Mouse (Mus musculus) cerebellum, adult 9-11 months (tissue): Measurements from ENCODE around the gene Dip2c.

ENCODE experiments used
- DNase-seq: peaks from one replicate; pipeline ENCODE4 v3.0.0; 2022

The Dip2c gene

GRCm38 (mm10) chr13:9684153-9684923, 408.0 kb downstream of the Dip2c start:
- peak; percentile 74 for DNase-seq

- DNase-seq, result peak; percentile 47
These were observed 409.9 kb downstream of the Dip2c start for GRCm38 (mm10) chr13:9686261-9686660.

GRCm38 (mm10) chr13:9686765-9687164, 410.4 kb downstream of the Dip2c start:
- DNase-seq, result peak; percentile 77

- no peak for DNase-seq
These were observed 413.0 kb downstream of the Dip2c start for GRCm38 (mm10) chr13:9689366-9689765.

GRCm38 (mm10) chr13:9692876-9693275, 416.5 kb downstream of the Dip2c start:
- no peak for DNase-seq

- no peak for DNase-seq
These were observed 418.3 kb downstream of the Dip2c start for GRCm38 (mm10) chr13:9694651-9695050.

GRCm38 (mm10) chr13:9695403-9695802, 419.1 kb downstream of the Dip2c start:
- DNase-seq, result no peak

GRCm38 (mm10) chr13:9695809-9696208, 419.5 kb downstream of the Dip2c start:
- DNase-seq, result no peak

- no peak for DNase-seq
These were observed 421.0 kb downstream of the Dip2c start for GRCm38 (mm10) chr13:9697340-9697739.

- DNase-seq, result no peak
These were observed 426.4 kb downstream of the Dip2c start for GRCm38 (mm10) chr13:9702615-9703235.

GRCm38 (mm10) chr13:9706720-9707119, 430.4 kb downstream of the Dip2c start:
- DNase-seq, result no peak

GRCm38 (mm10) chr13:9708433-9709240, 432.3 kb downstream of the Dip2c start:
- DNase-seq, result no peak

GRCm38 (mm10) chr13:9712409-9712808, 436.1 kb downstream of the Dip2c start:
- DNase-seq, result no peak

GRCm38 (mm10) chr13:9712971-9713370, 436.6 kb downstream of the Dip2c start:
- no peak for DNase-seq

GRCm38 (mm10) chr13:9713462-9714134, 437.3 kb downstream of the Dip2c start:
- no peak for DNase-seq

GRCm38 (mm10) chr13:9715224-9715623, 438.9 kb downstream of the Dip2c start:
- no peak for DNase-seq
